Mouse (Mus musculus): ENCODE measurements around the gene Faf1. TPM values are rescaled to one million over a fixed set of nuclear protein-coding genes. Genes with fewer than 3 reads are reported as not detected.

Faf1 gene
- polyA plus RNA-seq, 1 experiment from 2014 or later = 31.5 TPM

GRCm38 (mm10) chr4:109930445-109930844 lies 254.1 kb downstream of the Faf1 start:
- Histone ChIP-seq H3K9me3 (replicated peaks) (no peaks in the 10 kb centered on the region), H3K27ac (ENCODE audit: poor library complexity, severe bottlenecking) (no peak overlapping the region), H3K4me1 (replicated peaks) (no peaks in the 10 kb centered on the region), H3K9ac (no peak overlapping the region), H3K4me2 (no peak overlapping the region), H3K4me3 (no peak overlapping the region), H3K36me3 (peaks cover 5% of the 10 kb centered on the region), H3K27me3 (replicated peaks) (no peaks in the 10 kb centered on the region)
- no peak for ATAC-seq (ENCODE audit: insufficient number of reproducible peaks, low FRiP score)
- WGBS = 91% methylated on average over 1 of the region's 1 CpGs

DNA sequence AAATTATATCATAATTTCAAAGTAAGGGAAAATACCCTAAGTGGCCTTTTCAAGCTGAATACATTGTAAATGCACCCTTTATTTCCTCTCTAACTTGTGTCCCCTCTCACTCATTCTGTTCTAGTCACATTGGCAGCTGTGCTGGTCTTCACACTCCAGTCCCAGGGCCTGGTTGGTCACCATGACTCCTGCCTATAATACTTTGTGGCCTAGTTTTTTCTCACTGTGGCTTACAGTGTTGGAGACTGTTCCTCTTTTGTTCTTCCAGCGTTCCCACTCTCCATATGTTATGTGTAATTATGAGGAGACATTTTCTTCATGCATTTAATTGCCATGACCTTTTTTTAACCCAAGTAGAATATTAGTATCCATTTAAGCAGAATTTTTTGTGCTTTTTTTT lies 254.5 kb downstream of the Faf1 start:
- H3K4me1 ChIP-seq (replicated peaks) = no peaks in the 10 kb centered on the region
- no peak overlapping the region for H3K27ac ChIP-seq (ENCODE audit: poor library complexity, severe bottlenecking)
- H3K4me2 ChIP-seq = no peak overlapping the region
- H3K4me3 ChIP-seq = no peak overlapping the region
- H3K27me3 ChIP-seq (replicated peaks) = no peaks in the 10 kb centered on the region
- no peaks in the 10 kb centered on the region for H3K9me3 ChIP-seq (replicated peaks)
- no peak for ATAC-seq (ENCODE audit: insufficient number of reproducible peaks, low FRiP score)
- peaks cover 7% of the 10 kb centered on the region for H3K36me3 ChIP-seq
- WGBS = 94% methylated on average over 1 of the region's 1 CpGs
- H3K9ac ChIP-seq = no peak overlapping the region

GRCm38 (mm10) chr4:109936557-109936956 lies 260.2 kb downstream of the Faf1 start:
- Histone ChIP-seq H3K9ac (no peak overlapping the region), H3K36me3 (peaks cover 4% of the 10 kb centered on the region; the same call in 1 of the 2 replicates), H3K27ac (ENCODE audit: poor library complexity, severe bottlenecking) (no peak overlapping the region), H3K9me3 (replicated peaks) (no peaks in the 10 kb centered on the region), H3K4me2 (no peak overlapping the region), H3K27me3 (replicated peaks) (no peaks in the 10 kb centered on the region), H3K4me1 (replicated peaks) (no peaks in the 10 kb centered on the region), H3K4me3 (no peak overlapping the region)
- no peak for ATAC-seq (ENCODE audit: insufficient number of reproducible peaks, low FRiP score)
- WGBS = 88% methylated on average over 3 of the region's 3 CpGs

DNA sequence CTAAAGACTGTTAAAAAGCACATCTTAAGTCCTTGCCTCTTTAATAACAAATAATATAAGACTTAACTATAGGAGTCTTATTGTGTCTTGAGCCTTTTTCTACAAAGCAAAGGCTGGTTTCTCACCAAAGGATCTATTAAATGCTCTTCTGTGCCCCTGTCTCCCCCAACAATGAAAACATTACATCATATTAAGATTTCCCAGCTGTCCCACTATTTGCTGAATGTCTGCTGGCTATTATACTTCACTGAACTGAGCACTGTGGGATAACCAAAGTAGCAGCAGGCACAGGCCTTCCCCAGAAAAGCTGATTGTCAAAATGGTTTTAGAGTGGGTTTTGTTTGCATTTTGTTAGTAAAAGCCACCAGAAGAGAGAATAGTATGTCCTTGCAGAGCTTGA lies 262.9 kb downstream of the Faf1 start:
- Histone ChIP-seq H3K4me3 (no peak overlapping the region), H3K4me1 (replicated peaks) (no peaks in the 10 kb centered on the region), H3K9ac (no peak overlapping the region), H3K36me3 (peaks cover 4% of the 10 kb centered on the region; the same call in 1 of the 2 replicates), H3K4me2 (no peak overlapping the region), H3K9me3 (replicated peaks) (no peaks in the 10 kb centered on the region), H3K27me3 (replicated peaks) (no peaks in the 10 kb centered on the region), H3K27ac (ENCODE audit: poor library complexity, severe bottlenecking) (no peak overlapping the region)
- no peak for ATAC-seq (ENCODE audit: insufficient number of reproducible peaks, low FRiP score)

- 92% methylated on average over 1 of the region's 1 CpGs for WGBS
- peaks cover 5% of the 10 kb centered on the region; the same call in 1 of the 2 replicates for H3K4me1 ChIP-seq (replicated peaks)
- H3K27ac ChIP-seq (ENCODE audit: poor library complexity, severe bottlenecking) = no peak overlapping the region
- no peak for ATAC-seq (ENCODE audit: insufficient number of reproducible peaks, low FRiP score)
- no peaks in the 10 kb centered on the region for H3K36me3 ChIP-seq
- no peaks in the 10 kb centered on the region for H3K9me3 ChIP-seq (replicated peaks)
- H3K27me3 ChIP-seq (replicated peaks) = no peaks in the 10 kb centered on the region
- no peak overlapping the region for H3K4me2 ChIP-seq
- H3K4me3 ChIP-seq = no peak overlapping the region
- H3K9ac ChIP-seq = no peak overlapping the region
These were observed 269.2 kb downstream of the Faf1 start for GRCm38 (mm10) chr4:109945554-109945953.

GRCm38 (mm10) chr4:109949307-109949706 lies 272.9 kb downstream of the Faf1 start:
- Histone ChIP-seq H3K36me3 (no peaks in the 10 kb centered on the region), H3K4me3 (no peak overlapping the region), H3K9ac (no peak overlapping the region), H3K4me1 (replicated peaks) (peaks cover 5% of the 10 kb centered on the region; the same call in 1 of the 2 replicates), H3K4me2 (no peak overlapping the region), H3K27ac (ENCODE audit: poor library complexity, severe bottlenecking) (no peak overlapping the region), H3K9me3 (replicated peaks) (no peaks in the 10 kb centered on the region), H3K27me3 (replicated peaks) (no peaks in the 10 kb centered on the region)
- 87% methylated on average over 3 of the region's 3 CpGs for WGBS
- ATAC-seq (ENCODE audit: insufficient number of reproducible peaks, low FRiP score) = no peak

GRCm38 (mm10) chr4:109953509-109953908 lies 277.1 kb downstream of the Faf1 start:
- no peak overlapping the region for H3K27ac ChIP-seq (ENCODE audit: poor library complexity, severe bottlenecking)
- H3K27me3 ChIP-seq (replicated peaks) = no peaks in the 10 kb centered on the region
- H3K36me3 ChIP-seq = no peaks in the 10 kb centered on the region
- H3K9me3 ChIP-seq (replicated peaks) = no peaks in the 10 kb centered on the region
- ATAC-seq (ENCODE audit: insufficient number of reproducible peaks, low FRiP score) = no peak
- no peak overlapping the region for H3K4me3 ChIP-seq
- H3K4me2 ChIP-seq = no peak overlapping the region
- H3K9ac ChIP-seq = no peak overlapping the region
- WGBS = 79% methylated on average over 1 of the region's 1 CpGs
- no peaks in the 10 kb centered on the region for H3K4me1 ChIP-seq (replicated peaks)

GRCm38 (mm10) chr4:109960201-109960935 lies 284.0 kb downstream of the Faf1 start:
- no peaks in the 10 kb centered on the region for H3K4me1 ChIP-seq (replicated peaks)
- no peak overlapping the region for H3K9ac ChIP-seq
- H3K9me3 ChIP-seq (replicated peaks) = no peaks in the 10 kb centered on the region
- H3K4me2 ChIP-seq = no peak overlapping the region
- ATAC-seq (ENCODE audit: insufficient number of reproducible peaks, low FRiP score) = no peak
- no peak overlapping the region for H3K4me3 ChIP-seq
- 75% methylated on average over 5 of the region's 5 CpGs for WGBS
- no peak overlapping the region for H3K27ac ChIP-seq (ENCODE audit: poor library complexity, severe bottlenecking)
- H3K36me3 ChIP-seq = peaks cover 11% of the 10 kb centered on the region; the same call in 1 of the 2 replicates
- H3K27me3 ChIP-seq (replicated peaks) = no peaks in the 10 kb centered on the region

DNA sequence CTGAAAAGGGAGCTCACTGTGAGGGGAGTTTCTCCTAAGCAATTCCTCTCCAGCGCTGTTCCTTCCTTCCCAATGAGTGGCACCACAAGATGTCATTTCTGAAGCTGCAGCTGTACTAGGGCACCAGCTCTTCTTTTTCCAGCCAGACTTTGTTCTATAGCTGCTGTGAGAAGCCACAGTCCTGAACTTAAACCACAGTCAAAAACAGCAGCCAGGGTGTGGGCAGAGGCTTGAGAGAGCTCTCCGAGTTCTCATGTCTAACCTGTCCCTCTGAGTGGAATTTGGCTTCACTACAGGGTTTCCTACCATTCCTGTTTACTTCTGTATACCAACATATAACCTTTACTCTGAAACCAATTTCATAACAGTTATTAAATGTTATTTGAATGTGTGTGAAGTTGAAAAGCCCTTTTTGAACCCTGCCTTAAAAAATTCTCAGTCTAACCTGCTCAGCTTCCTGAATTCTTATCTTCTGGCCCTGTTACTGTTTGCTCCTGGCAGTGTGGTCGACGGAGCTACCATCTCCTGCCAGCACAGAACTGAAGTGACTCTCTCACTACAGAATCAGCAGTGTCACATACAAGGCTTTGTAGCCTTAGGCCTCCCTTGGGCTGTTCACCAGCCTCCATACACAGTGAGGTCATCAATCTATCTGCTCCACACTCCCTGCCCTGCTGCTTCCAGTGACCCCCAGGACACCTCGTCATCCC lies 287.3 kb downstream of the Faf1 start:
- 70% methylated on average over 5 of the region's 5 CpGs for WGBS
- Histone ChIP-seq H3K4me2 (no peak overlapping the region), H3K9ac (no peak overlapping the region), H3K36me3 (peaks cover 14% of the 10 kb centered on the region; the same call in 1 of the 2 replicates), H3K27me3 (replicated peaks) (no peaks in the 10 kb centered on the region), H3K4me3 (no peak overlapping the region), H3K27ac (ENCODE audit: poor library complexity, severe bottlenecking) (no peak overlapping the region), H3K9me3 (replicated peaks) (no peaks in the 10 kb centered on the region), H3K4me1 (replicated peaks) (no peaks in the 10 kb centered on the region)
- ATAC-seq (ENCODE audit: insufficient number of reproducible peaks, low FRiP score) = no peak

DNA sequence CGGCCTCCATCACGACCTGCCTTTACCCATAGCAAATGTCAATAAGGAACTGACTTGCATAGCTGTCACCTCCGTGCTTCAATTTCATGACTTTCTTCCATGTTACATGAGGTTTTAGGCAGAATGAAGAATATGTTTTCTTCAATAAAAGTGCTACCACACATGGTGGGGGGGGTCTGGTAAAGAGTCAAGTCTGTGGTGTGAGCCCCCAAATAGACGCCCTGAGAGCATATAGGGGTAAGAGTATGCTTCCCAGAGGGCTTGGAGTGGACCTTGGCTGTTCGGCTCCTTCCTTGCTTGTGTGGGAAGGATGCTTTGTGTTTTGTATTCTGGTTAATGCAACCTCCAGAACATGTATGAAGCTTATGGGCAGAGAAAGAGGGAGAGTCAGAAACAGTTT lies 293.2 kb downstream of the Faf1 start:
- H3K36me3 ChIP-seq = 0 out of 2 replicates have a peak, but pooled peaks cover 2% of the 10 kb centered on the region
- H3K4me2 ChIP-seq = no peak overlapping the region
- H3K9ac ChIP-seq = no peak overlapping the region
- no peaks in the 10 kb centered on the region; the same call in 1 of the 2 replicates for H3K4me1 ChIP-seq (replicated peaks)
- peaks cover 42% of the 10 kb centered on the region for H3K27me3 ChIP-seq (replicated peaks)
- ATAC-seq (ENCODE audit: insufficient number of reproducible peaks, low FRiP score) = no peak
- no peak overlapping the region for H3K4me3 ChIP-seq
- no peak overlapping the region for H3K27ac ChIP-seq (ENCODE audit: poor library complexity, severe bottlenecking)
- 78% methylated on average over 5 of the region's 5 CpGs for WGBS
- H3K9me3 ChIP-seq (replicated peaks) = no peaks in the 10 kb centered on the region

DNA sequence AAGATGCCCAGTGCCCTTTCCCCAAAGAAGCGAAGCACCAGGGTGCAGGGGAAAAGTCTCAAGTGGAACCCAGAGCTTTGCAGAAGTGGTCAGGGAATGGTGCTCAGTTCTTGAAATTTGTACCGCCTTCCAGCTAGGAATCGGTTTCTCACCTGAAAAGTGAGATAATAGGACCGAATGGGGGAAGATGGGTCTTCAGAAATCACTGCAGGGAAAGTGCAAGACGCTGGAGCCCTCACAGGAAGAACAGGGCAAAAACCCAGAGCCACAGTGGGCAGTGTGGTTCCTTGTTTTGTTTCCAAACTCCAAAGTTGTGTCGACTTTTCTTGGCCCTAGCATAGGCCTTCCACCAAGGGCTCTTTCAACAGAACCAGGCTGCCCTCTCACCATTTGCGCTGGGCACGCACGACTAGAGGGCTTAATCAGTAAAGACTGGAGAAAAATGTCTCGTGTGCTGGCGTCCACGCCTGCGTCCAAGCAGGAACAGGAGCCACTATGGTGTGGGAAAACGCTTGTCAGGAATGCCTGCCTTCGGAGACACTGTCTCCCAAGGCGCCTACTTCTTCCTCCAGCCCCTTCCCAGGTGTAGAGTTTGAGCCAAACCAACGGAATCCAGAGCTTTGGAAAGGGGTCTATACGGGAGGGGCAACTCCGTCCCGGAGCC lies 297.7 kb downstream of the Faf1 start:
- Histone ChIP-seq H3K27ac (ENCODE audit: poor library complexity, severe bottlenecking) (no peak overlapping the region), H3K27me3 (replicated peaks) (peaks cover 86% of the 10 kb centered on the region), H3K4me2 (peak overlapping the region; percentile 45; the same call in 1 of the 2 replicates), H3K4me1 (replicated peaks) (peaks cover 15% of the 10 kb centered on the region), H3K9ac (no peak overlapping the region), H3K4me3 (no peak overlapping the region; the same call in 1 of the 2 replicates), H3K9me3 (replicated peaks) (0 out of 2 replicates have a peak, but pooled peaks cover 3% of the 10 kb centered on the region), H3K36me3 (no peaks in the 10 kb centered on the region)
- 2% methylated on average over 20 of the region's 20 CpGs for WGBS
- no peak for ATAC-seq (ENCODE audit: insufficient number of reproducible peaks, low FRiP score)
